Mouse (Mus musculus) megakaryocyte progenitor cell, adult 5-6 weeks (primary cell): ENCODE data around the gene Ccl1. TPM values are rescaled to one million over a fixed set of nuclear protein-coding genes. Genes with fewer than 3 reads are reported as not detected.

ENCODE experiments used
- ATAC-seq: replicated peaks from 2 replicates; pipeline ENCODE4 v1.8.0; 2016; ENCODE audit warnings: mild to moderate bottlenecking, moderate TSS enrichment, inconsistent platforms; ENCODE audit not compliant: poor library complexity
- total RNA-seq, 2 experiments: library from RNA; stranded (forward) in 1 of 2; stranded (reverse) in 1 of 2; fragments of 157-497, 149-512 nt in 1 of 2; fragments of 200-1000 nt in 1 of 2; gene quantifications; 2 replicates each; pipeline versions ENCODE4 v1.2.3 to v1.2.4; 2015 to 2017

Gene Ccl1
- total RNA-seq, 2 experiments from 2014 or later: not detected

DNA sequence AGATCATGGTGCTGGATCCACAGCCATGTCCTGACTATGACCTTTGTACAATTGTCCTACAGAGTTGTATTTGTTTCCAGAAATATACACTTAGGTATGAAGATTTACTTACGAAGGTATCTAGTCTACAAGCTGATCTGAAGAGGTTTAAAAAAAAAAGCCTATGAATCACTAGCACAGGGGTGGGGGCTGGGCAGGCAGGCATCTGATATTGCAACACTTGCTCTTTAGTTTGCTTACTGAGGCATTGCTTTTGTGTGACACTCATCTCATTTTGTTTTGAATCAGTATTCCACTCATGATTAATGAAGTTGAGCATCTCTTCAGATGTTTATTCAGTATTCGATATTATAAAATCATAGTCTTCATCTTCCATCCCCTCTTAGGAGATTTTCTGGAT lies 169.3 kb downstream of the Ccl1 start:
- ATAC-seq: no peak

- ATAC-seq: no peak
These were observed 172.5 kb downstream of the Ccl1 start for GRCm38 (mm10) chr11:82132977-82133376.

Other genes with a start within 250 kb of the Ccl1 start
- not detected in 2 replicates for gene Ccl11, start 247.9 kb downstream of the Ccl1 start, total RNA-seq (2015)
- gene Ccl11, start 247.9 kb downstream of the Ccl1 start, total RNA-seq (2017): not detected in 2 replicates
- not detected in 2 replicates for gene Ccl12, start 203.8 kb downstream of the Ccl1 start, total RNA-seq (2015)
- not detected in 2 replicates for gene Ccl12, start 203.8 kb downstream of the Ccl1 start, total RNA-seq (2017)
- not detected in 2 replicates for gene Ccl8, start 190.5 kb downstream of the Ccl1 start, total RNA-seq (2015)
- gene Ccl8, start 190.5 kb downstream of the Ccl1 start, total RNA-seq (2017): not detected in 2 replicates
- gene Tmem132e, start 83.2 kb upstream of the Ccl1 start, total RNA-seq (2015): not detected in 2 replicates
- gene Tmem132e, start 83.2 kb upstream of the Ccl1 start, total RNA-seq (2017): not detected in 2 replicates